Mouse (Mus musculus) megakaryocyte, embryonic 14.5 days (primary cell): ENCODE data around the gene Nlrc4.

ENCODE experiments used
- FLI1 ChIP-seq: IDR thresholded peaks from 2 replicates; pipeline ENCODE4 v1.6.1; 2012; ENCODE audit warnings: low read length, inconsistent platforms, mixed read lengths
- GATA1 ChIP-seq: IDR thresholded peaks from 3 replicates; pipeline ENCODE4 v1.6.1; 2012; ENCODE audit warnings: mixed read lengths, low read length, inconsistent platforms, borderline replicate concordance

- TF ChIP-seq GATA1 (no peak), FLI1 (no peak)
These were observed 64.1 kb downstream of the Nlrc4 start for GRCm38 (mm10) chr17:74394855-74395254.
